Mouse (Mus musculus) fat pad, adult 2 months (tissue): Measurements from ENCODE around the gene Dlgap1.
"Not testable (repeated sequence)": the region's sequence is repeated elsewhere in the genome, so short reads cannot be mapped to it uniquely, and the experiment has no call there.

Experiments used
- DNase-seq: peaks from one replicate; pipeline ENCODE4 v3.0.0-alpha.2; 2011; ENCODE audit warnings: low read depth, low spot score; ENCODE audit errors: extremely low read depth

Dlgap1 gene

GRCm38 (mm10) chr17:70834430-70834965 is 865.6 kb downstream of the Dlgap1 start:
- DNase-seq = no peak

GRCm38 (mm10) chr17:70835071-70835790 is 866.4 kb downstream of the Dlgap1 start:
- DNase-seq = no peak

GRCm38 (mm10) chr17:70836820-70837219 is 867.9 kb downstream of the Dlgap1 start:
- DNase-seq = no peak

GRCm38 (mm10) chr17:70837474-70837873 is 868.6 kb downstream of the Dlgap1 start:
- not testable (repeated sequence) for DNase-seq

GRCm38 (mm10) chr17:70838031-70838430 is 869.2 kb downstream of the Dlgap1 start:
- no peak for DNase-seq

GRCm38 (mm10) chr17:70838533-70838932 is 869.7 kb downstream of the Dlgap1 start:
- DNase-seq = no peak

- DNase-seq = no peak
Measured at GRCm38 (mm10) chr17:70843252-70843651, 874.4 kb downstream of the Dlgap1 start.

- DNase-seq = no peak
Measured at GRCm38 (mm10) chr17:70844971-70845370, 876.1 kb downstream of the Dlgap1 start.

GRCm38 (mm10) chr17:70845543-70845942 is 876.7 kb downstream of the Dlgap1 start:
- no peak for DNase-seq

- no peak for DNase-seq
Measured at GRCm38 (mm10) chr17:70846111-70846644, 877.3 kb downstream of the Dlgap1 start.

- DNase-seq = no peak
Measured at GRCm38 (mm10) chr17:70847086-70847485, 878.2 kb downstream of the Dlgap1 start.

- DNase-seq = no peak
Measured at GRCm38 (mm10) chr17:70847751-70848510, 879.1 kb downstream of the Dlgap1 start.

GRCm38 (mm10) chr17:70848511-70849398 is 879.9 kb downstream of the Dlgap1 start:
- DNase-seq = no peak

GRCm38 (mm10) chr17:70849399-70850232 is 880.7 kb downstream of the Dlgap1 start:
- DNase-seq = no peak

GRCm38 (mm10) chr17:70850233-70850995 is 881.5 kb downstream of the Dlgap1 start:
- DNase-seq = no peak

GRCm38 (mm10) chr17:70850996-70851991 is 882.4 kb downstream of the Dlgap1 start:
- peak; percentile 67 for DNase-seq

- DNase-seq = no peak
Measured at GRCm38 (mm10) chr17:70852011-70852685, 883.3 kb downstream of the Dlgap1 start.
